Mouse (Mus musculus) CD4-positive helper T cell, adult 2 months (primary cell): ENCODE results near the gene Tdrd5.
"Not testable (repeated sequence)": the region's sequence is repeated elsewhere in the genome, so short reads cannot be mapped to it uniquely, and the experiment has no call there.

Experiments
- DNase-seq: peaks from one replicate; pipeline ENCODE4 v3.0.0-alpha.2; 2012; ENCODE audit warnings: low read depth, missing footprints, low spot score

Gene Tdrd5

GRCm38 (mm10) chr1:156254866-156255265, 48.6 kb downstream of the Tdrd5 start:
- DNase-seq = no peak

DNA sequence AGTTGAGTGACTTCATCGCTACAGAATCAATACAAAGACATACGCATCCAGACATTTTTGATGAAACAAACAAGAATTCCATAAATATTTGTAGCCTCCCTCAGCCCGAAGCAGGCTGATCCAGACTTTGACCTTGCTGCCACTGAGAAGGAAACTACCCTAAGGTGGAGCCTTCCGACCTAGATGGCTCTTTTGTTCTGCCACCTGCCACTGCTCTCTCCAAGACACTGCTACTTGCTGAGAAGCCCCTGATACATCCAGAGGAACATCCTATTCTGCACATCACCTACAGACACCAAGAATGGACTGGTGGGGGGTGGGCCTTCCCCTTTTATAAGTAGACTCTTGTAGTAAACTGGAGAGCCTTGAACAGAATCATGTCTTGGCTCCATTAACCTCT, 52.4 kb downstream of the Tdrd5 start:
- DNase-seq = not testable (repeated sequence)

DNA sequence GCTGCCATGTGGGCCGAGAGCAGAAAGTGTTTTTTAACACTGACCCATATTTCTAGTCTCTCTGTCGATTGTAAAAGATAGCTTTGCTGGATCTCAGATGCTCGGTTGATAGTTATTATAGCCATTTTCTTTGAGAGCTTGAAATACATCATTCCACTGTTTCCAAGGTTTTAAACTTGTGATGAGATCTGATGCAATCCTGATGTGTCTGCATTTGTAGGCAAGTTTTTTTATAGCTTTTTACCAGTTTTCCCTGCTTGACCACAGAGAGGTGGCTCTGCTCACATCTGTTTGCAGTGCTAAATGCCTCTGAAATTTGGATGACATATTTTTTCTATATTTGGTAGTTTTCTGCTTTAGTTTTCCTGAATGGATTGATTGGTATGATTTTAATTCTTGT, 55.6 kb downstream of the Tdrd5 start:
- DNase-seq = no peak

- peak; percentile 55 for DNase-seq
These were observed 61.6 kb downstream of the Tdrd5 start for GRCm38 (mm10) chr1:156241713-156242348.

- peak; percentile 27 for DNase-seq
These were observed 62.4 kb downstream of the Tdrd5 start for GRCm38 (mm10) chr1:156241035-156241434.

- DNase-seq = no peak
These were observed 72.3 kb downstream of the Tdrd5 start for GRCm38 (mm10) chr1:156231122-156231521.

GRCm38 (mm10) chr1:156230339-156231089, 73.0 kb downstream of the Tdrd5 start:
- no peak for DNase-seq

DNA sequence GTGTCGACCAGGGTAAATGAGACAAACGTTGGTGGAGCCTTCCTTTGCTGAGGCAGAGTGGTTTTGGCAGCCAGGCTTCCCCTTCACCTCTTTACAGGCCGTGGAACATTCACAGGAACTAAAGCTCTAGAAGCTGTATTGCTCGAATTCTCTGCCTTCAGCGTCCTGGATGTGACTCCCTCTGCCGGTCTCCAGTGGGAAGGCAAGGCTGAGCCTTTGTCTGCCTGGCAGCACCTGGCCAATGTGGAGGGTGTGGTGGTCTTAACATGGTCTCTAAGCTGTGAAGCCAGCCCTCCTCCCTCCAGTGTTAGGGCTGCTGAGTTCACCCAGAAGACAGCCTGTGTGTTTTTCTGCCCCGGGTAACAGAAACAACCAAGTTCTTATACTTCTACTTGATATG, 74.0 kb downstream of the Tdrd5 start:
- peak; percentile 35 for DNase-seq

GRCm38 (mm10) chr1:156228728-156229127, 74.7 kb downstream of the Tdrd5 start:
- DNase-seq = no peak

DNA sequence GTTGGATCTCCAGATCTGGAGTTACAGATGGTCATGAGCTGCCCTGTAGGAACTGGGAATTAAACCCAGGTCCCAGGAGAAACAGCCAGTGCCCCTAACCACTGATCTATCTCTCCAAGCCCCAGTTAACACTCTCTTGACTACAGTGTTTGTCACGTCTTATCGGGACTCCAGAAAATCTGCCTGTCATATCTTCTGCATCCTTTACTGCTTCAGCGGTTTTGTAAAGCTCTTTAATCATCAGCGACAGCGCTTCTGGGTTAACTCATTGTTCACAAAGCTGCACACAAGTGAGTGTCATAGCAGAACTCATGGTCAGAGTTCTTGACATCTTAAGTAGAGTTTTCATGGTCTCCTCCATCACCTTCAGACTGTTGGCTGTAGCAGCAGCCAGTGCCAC, 76.6 kb downstream of the Tdrd5 start:
- no peak for DNase-seq

DNA sequence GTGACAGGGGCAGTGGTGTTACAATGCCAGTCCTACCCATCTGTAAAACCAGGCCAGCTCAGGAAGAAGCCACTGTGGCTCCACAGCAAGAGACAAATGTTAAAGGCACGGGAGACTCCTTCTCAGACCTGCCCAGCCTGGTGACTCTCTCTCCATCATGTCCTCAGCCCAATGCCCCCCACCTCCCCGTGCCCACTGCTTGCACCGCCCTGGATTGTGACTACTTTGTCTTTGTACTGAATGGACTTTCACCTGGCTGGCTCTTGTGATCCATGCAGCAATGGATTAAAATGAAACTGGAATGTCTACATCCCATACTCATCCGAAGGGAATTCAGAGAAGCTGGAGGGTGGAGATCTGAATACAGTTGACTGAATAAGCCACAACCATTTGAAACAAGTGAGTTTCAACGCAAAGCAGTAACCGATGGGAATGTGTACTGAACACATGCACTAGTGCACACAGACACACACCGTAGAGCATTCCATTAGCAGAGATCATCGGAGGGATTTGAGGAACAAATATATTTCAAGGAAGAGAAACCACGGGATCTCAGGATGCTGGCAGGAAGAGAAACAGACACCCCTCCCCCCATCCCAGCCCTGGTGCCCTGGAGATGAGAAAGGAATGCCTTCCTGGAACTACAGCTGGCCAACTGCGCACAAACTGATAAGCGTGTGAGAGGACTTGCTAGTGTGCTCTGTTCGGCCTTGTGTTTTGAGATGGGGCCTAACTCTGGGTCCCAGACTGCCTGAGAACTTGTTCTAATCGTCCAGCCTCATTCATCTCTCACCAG, 81.1 kb downstream of the Tdrd5 start:
- no peak for DNase-seq

DNA sequence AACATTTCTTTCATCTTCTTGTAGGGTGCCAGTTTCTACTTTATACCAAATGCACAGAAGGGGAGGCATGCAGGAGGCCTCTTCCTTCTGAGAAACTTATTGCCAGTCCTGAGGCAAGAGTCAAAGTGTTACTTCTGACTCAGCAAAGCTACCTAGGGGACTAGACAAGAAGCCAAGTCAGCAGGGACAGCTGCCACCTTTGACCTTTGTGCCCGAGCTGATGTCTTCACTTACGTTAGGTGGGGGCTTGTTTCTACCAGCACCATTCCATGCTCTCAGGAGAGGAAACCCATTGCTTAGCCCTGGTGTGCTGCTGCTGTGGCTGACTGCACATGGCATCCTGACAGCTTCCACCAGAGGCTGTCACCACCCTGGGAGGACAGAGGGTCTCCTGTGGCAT, 82.1 kb downstream of the Tdrd5 start:
- no peak for DNase-seq

DNA sequence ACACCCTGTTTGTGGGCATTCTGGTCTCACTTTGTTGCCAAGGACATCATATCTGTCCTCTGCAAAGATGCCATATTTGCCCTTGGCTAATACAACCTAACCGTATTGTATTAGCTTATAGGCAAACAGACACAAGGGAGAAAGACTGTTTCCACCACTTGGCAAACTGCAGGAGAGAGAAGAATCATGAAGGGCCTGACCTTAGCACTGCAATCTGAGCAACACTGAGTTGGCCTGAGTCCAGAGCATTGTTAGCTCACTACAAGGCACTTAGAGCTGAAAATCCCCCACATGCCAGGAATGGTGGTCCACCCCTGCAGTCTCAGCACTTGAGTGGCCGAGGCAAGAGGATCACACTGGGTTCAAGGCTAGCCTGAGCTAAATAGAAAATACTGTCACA, 84.9 kb downstream of the Tdrd5 start:
- no peak for DNase-seq

- no peak for DNase-seq
These were observed 85.5 kb downstream of the Tdrd5 start for GRCm38 (mm10) chr1:156217941-156218340.

DNA sequence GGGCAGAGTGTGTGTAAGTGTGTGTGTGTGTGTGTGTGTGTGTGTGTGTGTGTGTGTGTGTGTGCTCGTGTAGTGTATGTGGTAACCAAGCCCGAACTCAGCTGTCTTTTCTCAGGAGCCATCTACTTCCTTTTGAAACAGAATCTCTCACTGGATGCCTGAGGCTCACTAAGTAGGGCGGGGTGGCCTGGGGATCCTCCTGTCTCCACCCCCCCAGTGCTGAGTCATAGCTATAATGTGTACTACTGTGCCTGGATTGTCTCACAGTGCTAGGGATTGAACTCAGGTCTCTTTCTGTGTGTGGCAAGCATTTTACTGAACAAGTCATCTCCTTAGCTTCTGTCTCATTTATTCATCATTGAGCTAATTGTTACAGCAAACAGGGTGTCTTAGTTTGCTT, 86.1 kb downstream of the Tdrd5 start:
- DNase-seq = peak; percentile 12

DNA sequence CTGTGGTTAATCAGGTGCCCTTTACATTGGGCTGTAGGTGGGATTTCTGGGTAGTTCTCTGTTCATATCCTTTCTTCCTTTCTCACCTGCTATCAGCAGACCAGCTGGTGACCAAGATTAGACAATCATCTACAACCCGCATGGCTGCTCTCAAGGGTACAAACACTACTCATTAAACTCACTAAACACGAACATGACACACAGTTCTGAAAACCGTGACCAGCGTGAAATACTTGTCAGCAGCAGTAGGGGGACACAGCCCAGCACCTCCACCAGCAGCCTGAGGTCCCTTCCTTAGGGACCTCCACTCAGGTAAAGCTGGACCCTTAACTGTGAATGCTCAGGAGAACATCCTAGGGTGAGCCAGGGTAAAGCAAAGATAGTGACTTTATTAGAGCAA, 87.2 kb downstream of the Tdrd5 start:
- no peak for DNase-seq

GRCm38 (mm10) chr1:156214651-156215050, 88.8 kb downstream of the Tdrd5 start:
- DNase-seq = no peak

DNA sequence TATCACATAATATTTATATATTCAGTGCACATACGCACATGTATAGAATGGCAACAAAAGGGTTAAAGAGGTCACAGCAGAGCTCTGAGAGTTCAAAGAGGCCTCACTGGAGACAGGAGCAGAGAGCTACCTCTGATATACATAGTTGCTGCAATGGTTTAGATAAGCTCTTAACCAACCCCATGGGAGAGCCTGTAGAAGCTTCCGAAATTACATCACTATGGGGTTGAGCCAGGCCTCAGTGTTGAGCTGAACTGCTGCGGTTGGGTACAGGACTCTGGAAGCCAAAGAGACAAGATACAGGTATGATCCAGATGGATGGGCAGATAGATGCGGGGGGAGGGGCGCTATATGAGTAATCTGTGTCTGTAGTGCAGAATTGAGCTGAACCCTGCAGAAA, 90.5 kb downstream of the Tdrd5 start:
- no peak for DNase-seq

DNA sequence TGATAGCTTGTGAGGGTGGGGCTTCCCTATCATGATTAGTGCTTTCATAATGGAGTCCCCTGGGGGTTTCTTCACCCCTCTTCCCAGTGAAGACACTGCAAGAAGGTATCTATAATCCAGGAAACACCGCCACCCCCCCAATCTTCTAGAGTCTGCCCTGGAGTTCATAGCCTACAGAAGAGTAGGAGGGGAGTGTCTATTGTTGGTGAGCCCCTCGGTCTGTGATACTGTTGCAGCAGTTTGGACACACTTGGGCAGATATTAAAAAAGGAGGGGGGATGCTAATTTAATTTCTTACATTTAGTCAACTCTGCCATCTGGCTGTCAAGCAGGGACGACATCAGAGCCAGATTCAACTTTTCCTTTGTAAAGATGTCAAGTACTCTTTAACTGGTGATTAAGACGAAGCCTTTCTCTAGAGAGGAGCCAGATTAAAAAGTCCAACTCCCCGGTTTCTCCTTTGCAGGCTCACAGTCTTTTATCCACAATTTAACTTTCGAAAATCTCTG, 91.6 kb downstream of the Tdrd5 start:
- DNase-seq = no peak
